Mouse (Mus musculus) neural tube, embryonic 11.5 days (tissue): ENCODE results near the gene Nxt2. TPM values are rescaled to one million over a fixed set of nuclear protein-coding genes. Genes with fewer than 3 reads are reported as not detected.
"Not testable (repeated sequence)": the region's sequence is repeated elsewhere in the genome, so short reads cannot be mapped to it uniquely, and the experiment has no call there.

Experiments
- ATAC-seq: fragments of 200-750 bp; cut with Nextera tagmentation; 2 replicates; pipeline ENCODE4 v1.8.0; 2017; ENCODE audit warnings: moderate number of reproducible peaks, mild to moderate bottlenecking, moderate TSS enrichment, moderate library complexity; ENCODE audit not compliant: insufficient read depth, low FRiP score, low TSS enrichment
- DNase-seq: peaks from one replicate; pipeline ENCODE4 v3.0.0-alpha.2; 2015; ENCODE audit warnings: low spot score
- H3K27ac ChIP-seq: fragments of 300-500 bp; sonication (generic); 2 replicates; pipeline ENCODE4 v1.5.1; 2014; ENCODE audit warnings: low read depth, mild to moderate bottlenecking, low read length
- H3K27me3 ChIP-seq: fragments of 300-500 bp; sonication (generic); 2 replicates; pipeline ENCODE4 v1.6.1; 2014; ENCODE audit warnings: mild to moderate bottlenecking, low read length, mixed read lengths; ENCODE audit not compliant: control insufficient read depth, insufficient read depth
- H3K36me3 ChIP-seq: fragments of 300-500 bp; sonication (generic); 2 replicates; pipeline ENCODE4 v1.6.1; 2014; ENCODE audit warnings: mild to moderate bottlenecking, low read length, moderate library complexity, mixed read lengths; ENCODE audit not compliant: control insufficient read depth, insufficient read depth
- H3K4me1 ChIP-seq: fragments of 300-500 bp; sonication (generic); 2 replicates; pipeline ENCODE4 v1.6.1; 2014; ENCODE audit warnings: low read length, mixed read lengths; ENCODE audit not compliant: control insufficient read depth, insufficient read depth
- H3K4me2 ChIP-seq: fragments of 300-500 bp; sonication (generic); 2 replicates; pipeline ENCODE4 v1.6.1; 2014; ENCODE audit warnings: low read depth, mild to moderate bottlenecking, moderate library complexity
- H3K4me3 ChIP-seq: fragments of 300-500 bp; sonication (generic); 2 replicates; pipeline ENCODE4 v1.5.1; 2014; ENCODE audit warnings: low read depth, low read length
- H3K9ac ChIP-seq: fragments of 300-500 bp; sonication (generic); 2 replicates; pipeline ENCODE4 v1.6.1; 2014; ENCODE audit warnings: mild to moderate bottlenecking, low read length
- H3K9me3 ChIP-seq: fragments of 300-500 bp; sonication (generic); 2 replicates; pipeline ENCODE4 v1.6.1; 2016; ENCODE audit warnings: low read length; ENCODE audit not compliant: control insufficient read depth
- WGBS: fragments of 180-500 bp; shearing (Covaris S2); extraction: QIAGEN DNeasy Blood & Tissue Kit; methylation state at CpG from one replicate; pipeline ENCODE4 v1.1.7; 2014; 5-methylcytosine and 5-hydroxymethylcytosine counted together
- polyA plus RNA-seq: library from polyadenylated mRNA; unstranded; fragments of >200 nt; fragmentation: Nextera tagmentation; extraction: Ambion mirVana; gene quantifications from 2 replicates; pipeline ENCODE4 v1.2.1, GENCODE M21; 2014

Gene Nxt2
- polyA plus RNA-seq, 1 experiment from 2014 or later = 12.2 TPM

DNA sequence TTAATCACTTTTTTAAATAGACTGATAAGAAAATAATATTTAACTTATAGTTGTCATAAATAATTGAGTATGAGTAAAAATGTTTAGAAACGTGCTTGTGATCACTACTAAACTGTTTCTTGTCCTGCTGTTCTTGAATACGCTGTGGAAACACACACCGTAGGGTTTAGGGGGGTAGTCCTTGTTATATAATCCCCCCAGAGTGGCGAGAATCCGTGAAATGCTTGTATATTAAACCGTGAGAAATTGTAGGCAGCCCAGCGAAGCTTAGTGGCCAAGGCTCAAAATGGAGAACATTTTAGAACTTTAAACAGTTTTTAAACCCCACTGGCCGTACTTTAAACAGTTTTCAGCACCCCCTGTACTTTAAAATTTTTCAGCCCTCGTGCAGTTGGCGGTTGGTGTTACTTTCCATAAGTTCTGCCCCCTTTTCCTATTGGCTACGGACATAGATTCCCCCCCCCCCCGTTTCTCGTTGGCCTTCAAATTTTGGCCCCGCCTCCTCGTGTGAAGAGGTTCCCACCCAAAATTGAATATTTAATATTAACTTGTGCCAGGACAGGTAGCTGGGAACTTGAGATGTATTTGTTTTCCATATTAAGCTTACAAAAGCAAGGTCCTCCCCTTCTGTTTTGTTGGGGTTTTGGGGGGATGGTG lies 956 bp downstream of the Nxt2 start:
- Histone ChIP-seq H3K36me3 (no peaks in the 10 kb centered on the region), H3K4me2 (peak overlapping the region; percentile 35), H3K4me1 (no peaks in the 10 kb centered on the region), H3K4me3 (peak overlapping the region; percentile 37), H3K9ac (no peak overlapping the region; the same call in 1 of the 2 replicates), H3K9me3 (no peaks in the 10 kb centered on the region), H3K27ac (no peak overlapping the region), H3K27me3 (no peaks in the 10 kb centered on the region)
- WGBS = 24% methylated on average over 15 of the region's 15 CpGs
- ATAC-seq (peak; percentile 40), DNase-seq (peak; percentile 59)

DNA sequence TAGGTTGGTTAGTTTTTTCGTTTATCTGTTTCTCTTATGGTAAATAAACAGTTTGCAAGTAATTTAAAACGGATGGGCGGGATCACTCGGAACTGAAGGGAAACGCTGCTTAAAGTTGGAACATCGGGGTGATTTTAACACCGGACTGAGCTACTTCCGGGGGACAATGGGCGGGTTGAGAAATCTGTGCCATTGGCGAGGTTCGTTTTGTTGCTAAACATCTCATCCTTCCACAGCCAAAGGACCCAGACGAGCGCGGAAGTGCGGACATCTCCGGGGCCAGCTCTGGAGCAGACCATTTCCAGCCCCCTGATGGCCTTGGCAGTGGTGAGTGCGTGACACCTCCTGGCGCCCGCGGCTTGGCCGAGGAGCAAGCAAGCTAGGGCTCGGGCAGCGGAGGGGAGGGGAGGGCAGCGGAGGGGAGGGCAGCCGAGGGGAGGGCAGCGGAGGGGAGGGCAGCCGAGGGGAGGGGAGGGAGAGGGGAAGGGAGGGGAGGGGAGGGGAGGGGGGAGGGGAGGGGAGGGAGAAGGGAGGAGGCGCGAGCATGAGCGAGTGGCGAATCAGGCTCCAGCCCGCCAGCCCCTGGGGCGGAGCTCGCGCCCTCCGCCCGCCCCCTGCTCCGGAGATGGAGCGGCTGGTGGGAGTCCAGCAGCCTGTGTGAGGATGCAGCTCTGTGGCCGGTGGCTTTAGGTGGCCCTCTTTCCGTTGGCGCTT lies 1.6 kb downstream of the Nxt2 start:
- 18% methylated on average over 28 of the region's 42 CpGs for WGBS
- H3K27me3 ChIP-seq = no peaks in the 10 kb centered on the region
- peak overlapping the region; percentile 41 for H3K9ac ChIP-seq
- H3K4me3 ChIP-seq = peak overlapping the region; percentile 37
- H3K9me3 ChIP-seq = no peaks in the 10 kb centered on the region
- peak overlapping the region; percentile 68 for H3K27ac ChIP-seq
- peak; percentile 98 for ATAC-seq
- H3K4me1 ChIP-seq = no peaks in the 10 kb centered on the region
- H3K36me3 ChIP-seq = no peaks in the 10 kb centered on the region
- H3K4me2 ChIP-seq = peak overlapping the region; percentile 35
- peak; percentile 83 for DNase-seq

DNA sequence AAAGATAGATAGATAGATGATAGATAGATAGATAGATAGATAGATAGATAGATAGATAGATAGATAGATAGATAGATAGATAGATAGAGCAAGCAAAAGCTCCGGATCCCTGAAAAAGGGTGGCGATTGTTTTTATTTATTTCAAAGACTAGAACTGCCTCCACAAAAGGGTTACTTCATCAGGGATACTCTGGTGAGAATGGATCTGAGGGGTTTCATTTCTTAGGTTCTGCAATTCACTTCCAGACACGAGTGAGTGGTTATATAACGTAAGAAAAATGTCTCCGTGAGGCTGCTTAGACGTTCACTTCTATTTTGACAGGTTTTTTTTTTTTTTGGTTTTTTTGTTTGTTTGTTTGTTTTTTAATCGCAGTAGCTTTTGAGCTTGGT lies 2.2 kb downstream of the Nxt2 start:
- H3K4me3 ChIP-seq = 0 out of 2 replicates have a peak overlapping the region, but pooled peaks have one; percentile 4
- H3K9ac ChIP-seq = no peak overlapping the region; the same call in 1 of the 2 replicates
- H3K27ac ChIP-seq = no peak overlapping the region
- H3K4me1 ChIP-seq = no peaks in the 10 kb centered on the region
- ATAC-seq (no peak), DNase-seq (no peak)
- no peaks in the 10 kb centered on the region for H3K36me3 ChIP-seq
- no peaks in the 10 kb centered on the region for H3K9me3 ChIP-seq
- WGBS = 46% methylated on average over 7 of the region's 7 CpGs
- H3K27me3 ChIP-seq = no peaks in the 10 kb centered on the region
- peak overlapping the region; percentile 20 for H3K4me2 ChIP-seq

DNA sequence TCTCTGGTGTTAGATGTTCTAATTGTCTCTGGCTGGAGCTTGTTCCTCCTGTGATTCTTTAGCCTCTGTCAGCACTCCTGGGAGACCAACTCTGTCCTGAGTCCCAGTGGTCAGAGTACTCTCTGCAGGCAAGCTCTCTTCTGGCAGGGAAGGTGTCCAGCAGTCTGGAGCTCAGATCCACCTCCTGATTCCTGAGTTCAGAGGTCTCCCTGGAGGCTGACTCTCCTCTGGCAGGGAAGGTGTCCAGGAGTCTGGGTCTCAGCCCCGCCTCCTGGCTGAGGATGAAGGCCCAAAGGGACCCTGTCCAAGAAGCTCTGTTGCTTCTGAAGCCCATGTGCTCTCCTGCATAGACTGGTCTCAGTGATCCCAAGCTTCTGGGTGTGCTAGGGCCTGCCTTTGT lies 9.6 kb downstream of the Nxt2 start:
- not testable (repeated sequence) for H3K4me2 ChIP-seq, ATAC-seq, DNase-seq, H3K4me3 ChIP-seq, H3K36me3 ChIP-seq, H3K27me3 ChIP-seq, H3K9me3 ChIP-seq, H3K4me1 ChIP-seq, H3K27ac ChIP-seq, H3K9ac ChIP-seq
- 100% methylated on average over 1 of the region's 1 CpGs for WGBS

DNA sequence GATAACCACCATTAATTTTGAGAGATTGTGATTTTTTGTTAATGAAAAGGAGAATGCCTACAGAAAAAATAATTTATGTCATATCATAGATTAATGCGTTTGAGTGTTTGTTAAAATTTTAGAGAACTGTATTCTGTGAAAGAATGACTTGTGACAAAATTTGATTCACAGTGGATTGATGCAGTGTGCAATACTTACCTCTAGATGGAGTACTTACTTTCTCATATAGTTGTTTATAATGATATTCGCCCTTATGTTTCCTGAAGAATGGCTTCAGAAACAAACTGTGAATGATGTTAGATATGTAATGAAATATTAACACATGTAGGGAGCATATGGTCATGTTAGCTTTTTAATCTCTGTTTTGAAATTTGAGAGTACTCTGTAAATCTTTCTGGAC lies 10.5 kb downstream of the Nxt2 start:
- Histone ChIP-seq H3K36me3 (no peaks in the 10 kb centered on the region), H3K4me1 (no peaks in the 10 kb centered on the region), H3K4me3 (no peak overlapping the region), H3K9me3 (no peaks in the 10 kb centered on the region), H3K4me2 (no peak overlapping the region), H3K27ac (no peak overlapping the region), H3K9ac (no peak overlapping the region), H3K27me3 (no peaks in the 10 kb centered on the region)
- WGBS = 56% methylated on average over 2 of the region's 2 CpGs
- DNase-seq (no peak), ATAC-seq (no peak)

DNA sequence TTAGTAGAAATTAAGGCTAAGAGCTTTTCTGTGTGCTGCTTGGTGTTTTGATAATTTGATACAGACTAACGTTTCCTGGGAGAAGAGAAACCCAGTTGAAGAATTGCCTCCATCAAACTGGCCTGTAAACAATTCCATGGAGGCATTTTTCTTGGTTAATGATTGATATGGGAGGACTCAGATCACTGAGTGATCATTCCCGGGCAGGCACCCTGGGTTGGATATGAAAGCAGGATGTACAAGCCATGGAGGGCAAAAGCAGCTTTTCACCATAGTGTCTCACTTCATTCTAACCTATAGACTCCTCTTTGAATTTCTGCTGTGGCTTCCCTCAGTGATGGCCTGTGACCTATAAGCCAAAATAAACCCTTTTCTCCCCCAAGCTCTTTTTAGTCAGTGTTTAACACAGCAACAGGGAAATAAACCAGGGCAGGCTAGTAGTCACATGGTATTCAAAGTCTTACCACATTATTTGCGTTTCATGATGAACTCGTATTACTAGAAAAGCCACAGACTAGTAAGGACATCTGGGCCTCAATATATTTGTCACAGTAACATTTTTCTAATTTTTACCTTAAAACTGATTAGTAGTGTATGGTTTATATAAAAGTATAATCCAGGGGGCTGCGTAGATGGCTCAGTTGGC lies 19.2 kb downstream of the Nxt2 start:
- WGBS = 82% methylated on average over 5 of the region's 5 CpGs
- Histone ChIP-seq H3K4me1 (no peaks in the 10 kb centered on the region), H3K4me3 (no peak overlapping the region), H3K27ac (no peak overlapping the region), H3K36me3 (no peaks in the 10 kb centered on the region), H3K9me3 (no peaks in the 10 kb centered on the region), H3K4me2 (no peak overlapping the region), H3K9ac (no peak overlapping the region), H3K27me3 (no peaks in the 10 kb centered on the region)
- ATAC-seq (no peak), DNase-seq (no peak)

DNA sequence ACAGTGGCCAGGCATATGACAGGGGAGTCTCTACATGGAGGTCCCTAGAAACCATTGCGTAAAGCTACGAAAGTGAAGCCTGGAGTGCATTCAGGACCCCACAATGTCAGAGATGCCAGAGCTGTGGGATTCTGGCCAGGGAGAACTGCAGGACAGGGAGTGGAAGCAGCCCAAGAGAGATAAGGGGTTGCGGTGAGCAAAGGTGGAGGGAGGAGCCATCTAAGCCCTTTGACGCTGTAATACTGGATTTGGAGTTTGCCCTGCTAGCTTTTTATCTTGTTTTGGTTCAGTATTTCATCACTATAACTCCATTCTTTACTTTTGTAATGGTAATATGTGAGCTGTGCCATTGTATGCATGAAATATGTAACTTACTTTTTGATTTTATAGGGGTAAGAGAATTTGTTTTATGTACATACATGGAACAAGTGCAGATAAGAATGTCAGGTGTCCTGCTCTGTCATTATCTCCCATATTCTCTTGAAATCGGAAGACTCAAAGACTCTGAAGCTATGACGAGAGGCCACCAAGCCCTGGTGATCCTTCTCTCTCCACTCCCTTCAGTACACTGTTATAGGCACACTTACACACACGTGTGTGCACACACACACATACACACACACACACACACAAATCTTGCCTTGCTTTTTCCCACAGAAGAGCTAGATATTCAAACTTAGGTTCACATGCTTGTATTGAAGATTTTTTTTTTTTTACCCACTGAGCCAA lies 23.6 kb downstream of the Nxt2 start:
- ATAC-seq (no peak), DNase-seq (no peak)
- Histone ChIP-seq H3K4me2 (no peak overlapping the region), H3K4me3 (no peak overlapping the region), H3K36me3 (no peaks in the 10 kb centered on the region), H3K27me3 (0 out of 2 replicates have a peak, but pooled peaks cover 2% of the 10 kb centered on the region), H3K9ac (no peak overlapping the region), H3K27ac (no peak overlapping the region), H3K4me1 (no peaks in the 10 kb centered on the region), H3K9me3 (no peaks in the 10 kb centered on the region)
- WGBS = 86% methylated on average over 7 of the region's 7 CpGs

DNA sequence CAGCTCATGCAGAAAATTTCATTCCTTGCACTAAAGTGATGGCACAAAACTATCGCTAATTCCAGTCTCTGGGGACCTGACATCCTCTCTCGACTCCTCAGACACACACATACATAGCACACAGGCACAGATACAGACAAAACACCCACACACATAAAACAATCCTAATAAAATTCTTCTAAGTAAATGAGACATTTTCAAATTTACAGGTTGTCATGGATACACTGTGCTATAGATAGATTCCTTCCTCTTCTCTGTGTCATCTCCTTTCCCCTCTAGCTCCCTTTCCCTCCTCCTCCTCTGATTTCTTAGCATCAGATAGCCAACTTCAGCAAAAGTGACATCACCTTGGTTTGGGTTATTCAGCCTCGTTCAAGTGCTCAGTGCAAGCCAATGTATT lies 49.5 kb downstream of the Nxt2 start:
- 87% methylated on average over 3 of the region's 3 CpGs for WGBS
- no peak for DNase-seq
- no peak overlapping the region for H3K9ac ChIP-seq
- no peaks in the 10 kb centered on the region for H3K27me3 ChIP-seq
- no peak for ATAC-seq
- no peak overlapping the region for H3K4me2 ChIP-seq
- H3K27ac ChIP-seq = no peak overlapping the region
- H3K4me3 ChIP-seq = no peak overlapping the region
- H3K9me3 ChIP-seq = no peaks in the 10 kb centered on the region
- no peaks in the 10 kb centered on the region for H3K4me1 ChIP-seq
- H3K36me3 ChIP-seq = no peaks in the 10 kb centered on the region
